Mouse (Mus musculus): ENCODE measurements around the gene Ppp1r21. TPM values are rescaled to one million over a fixed set of nuclear protein-coding genes. Genes with fewer than 3 reads are reported as not detected.

Ppp1r21 gene
- polyA plus RNA-seq, 1 experiment from 2014 or later, result 21.4 TPM

GRCm38 (mm10) chr17:88530667-88531066, 749 bp downstream of the Ppp1r21 start:
- no peaks in the 10 kb centered on the region for H3K9me3 ChIP-seq
- 0 out of 2 replicates have a peak, but pooled peaks cover 3% of the 10 kb centered on the region for H3K36me3 ChIP-seq
- peak overlapping the region; percentile 69 for H3K4me2 ChIP-seq (replicated peaks)
- H3K4me1 ChIP-seq, result peaks cover 6% of the 10 kb centered on the region; the same call in 1 of the 2 replicates
- peak overlapping the region; percentile 70 for H3K4me3 ChIP-seq
- H3K9ac ChIP-seq, result peak overlapping the region; percentile 70
- WGBS, result 6% methylated on average over 11 of the region's 11 CpGs
- ATAC-seq (ENCODE audit: insufficient number of reproducible peaks, insufficient read depth, low FRiP score, low TSS enrichment), result no peak
- no peaks in the 10 kb centered on the region for H3K27me3 ChIP-seq
- H3K27ac ChIP-seq, result 0 out of 2 replicates have a peak overlapping the region, but pooled peaks have one; percentile 72

- no peaks in the 10 kb centered on the region for H3K9me3 ChIP-seq
- no peak overlapping the region for H3K27ac ChIP-seq
- peak overlapping the region; percentile 69; the same call in 1 of the 2 replicates for H3K4me2 ChIP-seq (replicated peaks)
- H3K9ac ChIP-seq, result no peak overlapping the region
- H3K36me3 ChIP-seq, result 0 out of 2 replicates have a peak, but pooled peaks cover 3% of the 10 kb centered on the region
- peaks cover 6% of the 10 kb centered on the region; the same call in 1 of the 2 replicates for H3K4me1 ChIP-seq
- H3K27me3 ChIP-seq, result no peaks in the 10 kb centered on the region
- 76% methylated on average over 6 of the region's 6 CpGs for WGBS
- no peak for ATAC-seq (ENCODE audit: insufficient number of reproducible peaks, insufficient read depth, low FRiP score, low TSS enrichment)
- H3K4me3 ChIP-seq, result no peak overlapping the region
Observed at GRCm38 (mm10) chr17:88531176-88531575, 1.3 kb downstream of the Ppp1r21 start.

- 0 out of 2 replicates have a peak, but pooled peaks cover 2% of the 10 kb centered on the region for H3K4me1 ChIP-seq
- H3K4me2 ChIP-seq (replicated peaks), result no peak overlapping the region
- no peak for ATAC-seq (ENCODE audit: insufficient number of reproducible peaks, insufficient read depth, low FRiP score, low TSS enrichment)
- no peak overlapping the region for H3K27ac ChIP-seq
- no peaks in the 10 kb centered on the region for H3K27me3 ChIP-seq
- H3K36me3 ChIP-seq, result 0 out of 2 replicates have a peak, but pooled peaks cover 3% of the 10 kb centered on the region
- 88% methylated on average over 8 of the region's 8 CpGs for WGBS
- H3K9me3 ChIP-seq, result no peaks in the 10 kb centered on the region
- no peak overlapping the region for H3K4me3 ChIP-seq
- H3K9ac ChIP-seq, result no peak overlapping the region
Observed at GRCm38 (mm10) chr17:88537842-88538430, 8.0 kb downstream of the Ppp1r21 start.

GRCm38 (mm10) chr17:88542771-88543416, 13.0 kb downstream of the Ppp1r21 start:
- 27% methylated on average over 15 of the region's 15 CpGs for whole genome bisulfite sequencing
- H3K9ac ChIP-seq, result no peak overlapping the region
- H3K9me3 ChIP-seq, result no peaks in the 10 kb centered on the region
- no peak overlapping the region for H3K4me2 ChIP-seq (replicated peaks)
- H3K27ac ChIP-seq, result no peak overlapping the region
- peaks cover 19% of the 10 kb centered on the region for H3K36me3 ChIP-seq
- peaks cover 7% of the 10 kb centered on the region; the same call in 1 of the 2 replicates for H3K4me1 ChIP-seq
- no peak; the same call in 1 of the 2 replicates for ATAC-seq (ENCODE audit: insufficient number of reproducible peaks, insufficient read depth, low FRiP score, low TSS enrichment)
- H3K4me3 ChIP-seq, result no peak overlapping the region
- no peaks in the 10 kb centered on the region for H3K27me3 ChIP-seq

- Histone ChIP-seq H3K27me3 (no peaks in the 10 kb centered on the region), H3K36me3 (peaks cover 20% of the 10 kb centered on the region), H3K4me3 (no peak overlapping the region), H3K9ac (no peak overlapping the region), H3K9me3 (no peaks in the 10 kb centered on the region), H3K4me1 (peaks cover 7% of the 10 kb centered on the region; the same call in 1 of the 2 replicates), H3K4me2 (replicated peaks) (no peak overlapping the region), H3K27ac (no peak overlapping the region)
- 56% methylated on average over 3 of the region's 3 CpGs for WGBS
- no peak for ATAC-seq (ENCODE audit: insufficient number of reproducible peaks, insufficient read depth, low FRiP score, low TSS enrichment)
Observed at GRCm38 (mm10) chr17:88543417-88543782, 13.5 kb downstream of the Ppp1r21 start.

- H3K9me3 ChIP-seq, result no peaks in the 10 kb centered on the region
- no peak overlapping the region for H3K4me3 ChIP-seq
- no peak overlapping the region for H3K9ac ChIP-seq
- no peak overlapping the region for H3K4me2 ChIP-seq (replicated peaks)
- no peak overlapping the region for H3K27ac ChIP-seq
- peaks cover 31% of the 10 kb centered on the region for H3K36me3 ChIP-seq
- H3K4me1 ChIP-seq, result peaks cover 7% of the 10 kb centered on the region; the same call in 1 of the 2 replicates
- 85% methylated on average over 15 of the region's 15 CpGs for WGBS
- no peaks in the 10 kb centered on the region for H3K27me3 ChIP-seq
- no peak for ATAC-seq (ENCODE audit: insufficient number of reproducible peaks, insufficient read depth, low FRiP score, low TSS enrichment)
Observed at GRCm38 (mm10) chr17:88545217-88545784, 15.4 kb downstream of the Ppp1r21 start.

- H3K9me3 ChIP-seq, result no peaks in the 10 kb centered on the region
- H3K27me3 ChIP-seq, result no peaks in the 10 kb centered on the region
- peaks cover 7% of the 10 kb centered on the region; the same call in 1 of the 2 replicates for H3K4me1 ChIP-seq
- ATAC-seq (ENCODE audit: insufficient number of reproducible peaks, insufficient read depth, low FRiP score, low TSS enrichment), result no peak
- no peak overlapping the region for H3K4me3 ChIP-seq
- H3K4me2 ChIP-seq (replicated peaks), result no peak overlapping the region
- H3K9ac ChIP-seq, result no peak overlapping the region
- 79% methylated on average over 4 of the region's 4 CpGs for WGBS
- no peak overlapping the region for H3K27ac ChIP-seq
- H3K36me3 ChIP-seq, result peaks cover 31% of the 10 kb centered on the region
Observed at GRCm38 (mm10) chr17:88546745-88547144, 16.8 kb downstream of the Ppp1r21 start.

GRCm38 (mm10) chr17:88549411-88550191, 19.7 kb downstream of the Ppp1r21 start:
- Histone ChIP-seq H3K4me2 (replicated peaks) (no peak overlapping the region), H3K4me1 (peaks cover 19% of the 10 kb centered on the region)

GRCm38 (mm10) chr17:88550351-88550750, 20.4 kb downstream of the Ppp1r21 start:
- Histone ChIP-seq H3K4me3 (no peak overlapping the region), H3K9me3 (no peaks in the 10 kb centered on the region), H3K4me1 (peaks cover 19% of the 10 kb centered on the region), H3K27ac (no peak overlapping the region), H3K36me3 (peaks cover 21% of the 10 kb centered on the region), H3K27me3 (no peaks in the 10 kb centered on the region), H3K9ac (no peak overlapping the region), H3K4me2 (replicated peaks) (no peak overlapping the region)
- ATAC-seq (ENCODE audit: insufficient number of reproducible peaks, insufficient read depth, low FRiP score, low TSS enrichment), result no peak
- WGBS, result 78% methylated on average over 5 of the region's 5 CpGs

More at GRCm38 (mm10) chr17:88549411-88550191, 19.7 kb downstream of the Ppp1r21 start:
- WGBS, result 88% methylated on average over 24 of the region's 24 CpGs
- no peaks in the 10 kb centered on the region for H3K27me3 ChIP-seq
- H3K9me3 ChIP-seq, result no peaks in the 10 kb centered on the region
- H3K9ac ChIP-seq, result no peak overlapping the region
- no peak overlapping the region for H3K27ac ChIP-seq
- H3K36me3 ChIP-seq, result peaks cover 22% of the 10 kb centered on the region
- no peak for ATAC-seq (ENCODE audit: insufficient number of reproducible peaks, insufficient read depth, low FRiP score, low TSS enrichment)
- no peak overlapping the region for H3K4me3 ChIP-seq

- Histone ChIP-seq H3K4me2 (replicated peaks) (no peak overlapping the region), H3K9me3 (no peaks in the 10 kb centered on the region), H3K27ac (no peak overlapping the region), H3K27me3 (no peaks in the 10 kb centered on the region), H3K4me1 (peaks cover 19% of the 10 kb centered on the region), H3K4me3 (no peak overlapping the region), H3K36me3 (peaks cover 20% of the 10 kb centered on the region), H3K9ac (no peak overlapping the region)
- WGBS, result 47% methylated on average over 10 of the region's 10 CpGs
- ATAC-seq (ENCODE audit: insufficient number of reproducible peaks, insufficient read depth, low FRiP score, low TSS enrichment), result no peak
Observed at GRCm38 (mm10) chr17:88550981-88551940, 21.3 kb downstream of the Ppp1r21 start.
